In the genomic region with DNA sequence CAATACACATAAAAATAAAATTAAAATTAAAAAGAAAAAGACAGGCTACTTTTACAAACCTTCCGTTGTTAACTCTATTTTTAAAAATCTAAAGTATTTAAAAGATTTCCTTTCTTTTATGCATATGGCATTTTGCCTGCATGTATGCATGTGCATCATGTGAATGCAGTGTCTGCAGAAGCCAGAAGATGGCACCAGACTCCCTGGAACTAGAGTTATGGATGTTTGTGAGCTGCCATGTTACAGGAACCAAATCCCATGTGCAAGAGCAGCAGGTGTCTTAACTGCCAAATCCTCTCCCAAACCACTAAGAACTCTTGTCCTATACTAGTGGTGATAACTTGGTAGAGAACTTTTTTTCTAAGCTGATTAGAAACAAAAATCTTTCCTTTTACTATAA, we compare ENCODE assay signal across 8 mouse cellular contexts.
DNase-seq lines count a peak whose midpoint lies in the region; ATAC-seq and TF ChIP-seq lines count a peak whose summit lies in the region.

No protein-coding gene starts in this region.

- peak; percentile 40 for TF ChIP-seq RAD21 in MEL (IDR thresholded peaks at IDR 0.05; ENCODE audit: low read depth, low read length)

- H3K79me2 ChIP-seq in liver, adult 2 months (ENCODE audit: control insufficient read depth, insufficient read depth, low read length): no peaks in the 10 kb centered on the region
- no peaks in the 10 kb centered on the region for H3K79me2 ChIP-seq in MEL (ENCODE audit: control insufficient read depth, insufficient read depth, low read length, poor library complexity)

- peak; percentile 53; the same call in 1 of the 2 replicates for TF ChIP-seq CTCF in liver, adult 2 months (IDR thresholded peaks at IDR 0.05; ENCODE audit: low read depth, low read length)
- TF ChIP-seq CTCF in MEL (IDR thresholded peaks at IDR 0.05 in 2 of 3, conservative IDR thresholded peaks at IDR 0.05 in 1 of 3; ENCODE audit: control insufficient read depth in 1 of 3, insufficient read depth in 1 of 3, low read depth in 2 of 3, low read length in 3 of 3, poor library complexity in 1 of 3, severe bottlenecking in 1 of 3): peak in 1 of 3 experiments; percentile 41; a peak in 2 of 6 replicates
- TF ChIP-seq CTCF in heart, postnatal 0 days (IDR thresholded peaks at IDR 0.05; ENCODE audit: low read depth): peak; percentile 74

- H3K27me3 ChIP-seq in liver, adult 2 months (ENCODE audit: control insufficient read depth, insufficient read depth, low read length): no peaks in the 10 kb centered on the region
- no peaks in the 10 kb centered on the region for H3K27me3 ChIP-seq in liver, embryonic 11.5 days (replicated peaks; ENCODE audit: control insufficient read depth, insufficient read depth, low read length)
- H3K27me3 ChIP-seq in MEL (ENCODE audit: control insufficient read depth in 1 of 2, insufficient read depth in 2 of 2, low read length in 2 of 2): no peaks in the 10 kb centered on the region
- H3K27me3 ChIP-seq in heart, postnatal 0 days (ENCODE audit: control insufficient read depth, insufficient read depth, low read length): no peaks in the 10 kb centered on the region

- H3K9me3 ChIP-seq in liver, embryonic 11.5 days (ENCODE audit: control insufficient read depth, low read length): no peaks in the 10 kb centered on the region
- no peaks in the 10 kb centered on the region for H3K9me3 ChIP-seq in MEL (replicated peaks; ENCODE audit: insufficient read depth, low read length)
- H3K9me3 ChIP-seq in heart, postnatal 0 days (replicated peaks; ENCODE audit: control insufficient read depth, low read length): no peaks in the 10 kb centered on the region

- H3K36me3 ChIP-seq in liver, adult 2 months (ENCODE audit: control insufficient read depth, insufficient read depth, low read length): no peaks in the 10 kb centered on the region
- H3K36me3 ChIP-seq in liver, embryonic 11.5 days (ENCODE audit: control insufficient read depth, insufficient read depth, low read length): no peaks in the 10 kb centered on the region
- no peaks in the 10 kb centered on the region for H3K36me3 ChIP-seq in MEL (ENCODE audit: control insufficient read depth in 1 of 2, insufficient read depth in 2 of 2, low read length in 2 of 2)
- H3K36me3 ChIP-seq in heart, postnatal 0 days (replicated peaks; ENCODE audit: control insufficient read depth, insufficient read depth, low read length): no peaks in the 10 kb centered on the region

- no peak overlapping the region for H3K27ac ChIP-seq in liver, adult 2 months (replicated peaks; ENCODE audit: insufficient read depth, low read depth, low read length)
- H3K27ac ChIP-seq in liver, embryonic 11.5 days (ENCODE audit: low read depth, low read length): no peak overlapping the region
- H3K27ac ChIP-seq in MEL (ENCODE audit: control insufficient read depth, low read depth, low read length): no peak overlapping the region
- no peak overlapping the region for H3K27ac ChIP-seq in heart, postnatal 0 days (ENCODE audit: low read depth)

- H3K9ac ChIP-seq in liver, adult 2 months (ENCODE audit: low read depth, low read length): no peak overlapping the region
- H3K9ac ChIP-seq in liver, embryonic 11.5 days (ENCODE audit: low read depth, low read length): no peak overlapping the region
- H3K9ac ChIP-seq in MEL (ENCODE audit: control insufficient read depth, low read depth, low read length, poor library complexity, severe bottlenecking): no peak overlapping the region
- no peak overlapping the region for H3K9ac ChIP-seq in heart, postnatal 0 days (replicated peaks; ENCODE audit: low read depth, low read length)

- DNase-seq in liver, adult 2 months (ENCODE audit: extremely low read depth, low read depth, low spot score): peak; percentile 59
- no peak for DNase-seq in liver, embryonic 11.5 days (ENCODE audit: low spot score)
- peak; percentile 17 for DNase-seq in MEL (ENCODE audit: low read depth, low spot score)
- peak; percentile 68 for DNase-seq in brain, adult 2 months (ENCODE audit: low read depth, low spot score)
- peak; percentile 30 for DNase-seq in heart, postnatal 0 days (ENCODE audit: low spot score)
- DNase-seq in left cerebral cortex, postnatal 25 days (ENCODE audit: low spot score in 2 of 2): peak; percentile 11 to 45
- peak; percentile 73 for DNase-seq in retina, embryonic 14.5 days (ENCODE audit: low spot score)
- DNase-seq in cerebellum, adult 11 months: no peak

- no peak for ATAC-seq in liver, embryonic 11.5 days (replicated peaks; ENCODE audit: low FRiP score)
- no peak for ATAC-seq in heart, postnatal 0 days (ENCODE audit: insufficient read depth, low read depth)

- no peak overlapping the region for H3K4me3 ChIP-seq in liver, adult 2 months (ENCODE audit: insufficient read depth, low read depth, low read length)
- H3K4me3 ChIP-seq in liver, embryonic 11.5 days (ENCODE audit: low read depth, low read length): no peak overlapping the region
- H3K4me3 ChIP-seq in MEL (ENCODE audit: control insufficient read depth in 1 of 2, insufficient read depth in 1 of 2, low read depth in 2 of 2, low read length in 2 of 2): no peak overlapping the region
- no peak overlapping the region for H3K4me3 ChIP-seq in heart, postnatal 0 days (ENCODE audit: low read depth, low read length)

- 54% methylated on average over 1 of the region's 1 CpGs for WGBS in liver, adult 2 months
- WGBS in liver, embryonic 11.5 days: 45% methylated on average over 1 of the region's 1 CpGs
- 51% methylated on average over 1 of the region's 1 CpGs for WGBS in heart, postnatal 0 days

- no peak for TF ChIP-seq POLR2A in liver, adult 2 months (IDR thresholded peaks at IDR 0.05; ENCODE audit: extremely low read depth, insufficient read depth, low read length)
- TF ChIP-seq POLR2A in MEL (IDR thresholded peaks at IDR 0.05; ENCODE audit: control insufficient read depth in 1 of 2, insufficient read depth in 1 of 2, low read depth in 1 of 2, low read length in 2 of 2, poor library complexity in 1 of 2): no peak

- TF ChIP-seq EP300 in MEL (IDR thresholded peaks at IDR 0.05; ENCODE audit: low read depth in 1 of 2, low read length in 2 of 2): no peak
- no peak for TF ChIP-seq EP300 in heart, postnatal 0 days (IDR thresholded peaks at IDR 0.05; ENCODE audit: low read depth)

- intact Hi-C loops in left cerebral cortex, postnatal 25 days (cut with DNase I): loop anchor here (5.0 to 10.0 kb wide), 2 partner anchors 208 to 296 kb away; partner anchors contain the start of gene Itgb8

- no peak overlapping the region for H3K4me2 ChIP-seq in liver, embryonic 11.5 days
- H3K4me2 ChIP-seq in heart, postnatal 0 days (ENCODE audit: low read depth, low read length): no peak overlapping the region

- no peaks in the 10 kb centered on the region for H3K4me1 ChIP-seq in liver, adult 2 months (ENCODE audit: control insufficient read depth, insufficient read depth, low read length)
- H3K4me1 ChIP-seq in liver, embryonic 11.5 days (replicated peaks; ENCODE audit: control insufficient read depth, insufficient read depth, low read length): no peaks in the 10 kb centered on the region
- H3K4me1 ChIP-seq in MEL (ENCODE audit: control insufficient read depth in 1 of 2, insufficient read depth in 2 of 2, low read length in 2 of 2): no peaks in the 10 kb centered on the region
- no peaks in the 10 kb centered on the region; the same call in 1 of the 2 replicates for H3K4me1 ChIP-seq in heart, postnatal 0 days (ENCODE audit: control insufficient read depth, insufficient read depth)

TF ChIP-seq in MEL, 35 proteins besides CTCF, POLR2A, EP300 and RAD21:
- TF ChIP-seq SMC3 (IDR thresholded peaks at IDR 0.05; ENCODE audit: low read depth, low read length): peak; percentile 45
- TF ChIP-seq TCF12 (IDR thresholded peaks at IDR 0.05; ENCODE audit: low read depth, low read length): no peak
- no peak for TF ChIP-seq POLR2AphosphoS2 (IDR thresholded peaks at IDR 0.05; ENCODE audit: low read length)
- no peak for TF ChIP-seq GABPA (IDR thresholded peaks at IDR 0.05; ENCODE audit: low read depth, low read length)
- TF ChIP-seq ZC3H11A (IDR thresholded peaks at IDR 0.05; ENCODE audit: low read depth, low read length): 0 out of 2 replicates have a peak, but pooled peaks have one; percentile 9
- no peak for TF ChIP-seq CHD1 (IDR thresholded peaks at IDR 0.05; ENCODE audit: low read depth, low read length)
- no peak for TF ChIP-seq HCFC1 (IDR thresholded peaks at IDR 0.05; ENCODE audit: low read depth, low read length)
- no peak for TF ChIP-seq JUND (IDR thresholded peaks at IDR 0.05; ENCODE audit: low read depth, low read length)
- no peak for TF ChIP-seq MAX (IDR thresholded peaks at IDR 0.05; ENCODE audit: low read length)
- TF ChIP-seq MAFK (IDR thresholded peaks at IDR 0.05; ENCODE audit: borderline replicate concordance, low read depth, low read length): no peak

Comparison
In these comparisons a context has a peak if more than half of its experiments do, and no peak if none do; other contexts are left out.
1. DNase-seq: peak in liver, adult 2 months (single experiment), MEL (single experiment), brain, adult 2 months (single experiment), heart, postnatal 0 days (single experiment), left cerebral cortex, postnatal 25 days (2 of 2) and retina, embryonic 14.5 days (single experiment); none in liver, embryonic 11.5 days (single experiment) and cerebellum, adult 11 months (single experiment).